Mouse (Mus musculus): ENCODE data around the gene Ndel1.

GRCm38 (mm10) chr11:68882107-68882506, 10.4 kb upstream of the Ndel1 start:
- TF ChIP-seq POLR2A (IDR thresholded peaks at IDR 0.05; ENCODE audit: extremely low read depth, insufficient read depth, low read length) (no peak), CTCF (IDR thresholded peaks at IDR 0.05; ENCODE audit: extremely low read depth, insufficient read depth, low read length) (no peak)

All from cortical plate, adult 2 months (tissue).